ENCODE assay signal across 1 mouse cellular context in genomic region chr10:127043187-127043586, GRCm38 (mm10).
TF ChIP-seq lines count a peak whose summit lies in the region.

No protein-coding gene starts in this region.

TF ChIP-seq in CH12.LX, 34 proteins besides CTCF, POLR2A, EP300 and RAD21:
- no peak for TF ChIP-seq NRF1 (IDR thresholded peaks at IDR 0.05; ENCODE audit: low read depth, low read length)
- TF ChIP-seq MAFK (IDR thresholded peaks at IDR 0.05; ENCODE audit: insufficient replicate concordance, low read length), result peak; percentile 33; the same call in 1 of the 2 replicates
- TF ChIP-seq TCF12 (IDR thresholded peaks at IDR 0.05; ENCODE audit: low read depth, low read length), result peak; percentile 2; the same call in 1 of the 2 replicates
- TF ChIP-seq RCOR1 (conservative IDR thresholded peaks at IDR 0.05; ENCODE audit: low read depth, low read length), result no peak
